Mouse (Mus musculus): ENCODE data around the gene Amz1.

Gene Amz1

GRCm38 (mm10) chr5:140801782-140802181 is 77.9 kb downstream of the Amz1 start:
- no peak for DNase-seq (ENCODE audit: low spot score)

GRCm38 (mm10) chr5:140806252-140806651 is 82.3 kb downstream of the Amz1 start:
- DNase-seq (ENCODE audit: low spot score), result no peak

GRCm38 (mm10) chr5:140806939-140807338 is 83.0 kb downstream of the Amz1 start:
- no peak for DNase-seq (ENCODE audit: low spot score)
